Mouse (Mus musculus): ENCODE data around the gene Arhgap31.

- TF ChIP-seq CTCF (IDR thresholded peaks at IDR 0.05; ENCODE audit: low read depth) (no peak), EP300 (IDR thresholded peaks at IDR 0.05; ENCODE audit: low read depth) (no peak)
Observed at GRCm38 (mm10) chr16:38648783-38649430, 64.2 kb downstream of the Arhgap31 start.

Data from heart, postnatal 0 days (tissue).